Mouse (Mus musculus): ENCODE data around the gene Clspn. TPM values are rescaled to one million over a fixed set of nuclear protein-coding genes. Genes with fewer than 3 reads are reported as not detected.

The Clspn gene
- polyA plus RNA-seq, 1 experiment from 2014 or later: 8.1 TPM

GRCm38 (mm10) chr4:126577920-126578319 is 21.2 kb downstream of the Clspn start:
- WGBS: 94% methylated on average over 3 of the region's 3 CpGs
- no peaks in the 10 kb centered on the region for H3K9me3 ChIP-seq (ENCODE audit: control insufficient read depth, low read length)
- no peak overlapping the region for H3K27ac ChIP-seq (replicated peaks; ENCODE audit: low read depth, low read length)
- DNase-seq: no peak
- H3K4me1 ChIP-seq (ENCODE audit: control insufficient read depth, insufficient read depth, low read length): no peaks in the 10 kb centered on the region
- no peak overlapping the region for H3K4me2 ChIP-seq (ENCODE audit: low read length)
- no peaks in the 10 kb centered on the region for H3K27me3 ChIP-seq (ENCODE audit: control insufficient read depth, insufficient read depth, low read length)
- peaks cover 32% of the 10 kb centered on the region for H3K36me3 ChIP-seq (ENCODE audit: control insufficient read depth, insufficient read depth, low read length)
- H3K4me3 ChIP-seq (replicated peaks; ENCODE audit: low read depth, low read length): no peak overlapping the region
- no peak overlapping the region for H3K9ac ChIP-seq (replicated peaks; ENCODE audit: low read length)
- no peak for ATAC-seq (ENCODE audit: low FRiP score, low TSS enrichment)

- Histone ChIP-seq H3K9ac (replicated peaks; ENCODE audit: low read length) (no peak overlapping the region), H3K4me3 (replicated peaks; ENCODE audit: low read depth, low read length) (no peak overlapping the region), H3K4me1 (ENCODE audit: control insufficient read depth, insufficient read depth, low read length) (no peaks in the 10 kb centered on the region), H3K36me3 (ENCODE audit: control insufficient read depth, insufficient read depth, low read length) (peaks cover 29% of the 10 kb centered on the region), H3K9me3 (ENCODE audit: control insufficient read depth, low read length) (no peaks in the 10 kb centered on the region), H3K4me2 (ENCODE audit: low read length) (no peak overlapping the region), H3K27me3 (ENCODE audit: control insufficient read depth, insufficient read depth, low read length) (no peaks in the 10 kb centered on the region), H3K27ac (replicated peaks; ENCODE audit: low read depth, low read length) (no peak overlapping the region)
- DNase-seq: no peak
- 93% methylated on average over 2 of the region's 2 CpGs for WGBS
- no peak for ATAC-seq (ENCODE audit: low FRiP score, low TSS enrichment)
These were observed 22.3 kb downstream of the Clspn start for GRCm38 (mm10) chr4:126579077-126579476.

DNA sequence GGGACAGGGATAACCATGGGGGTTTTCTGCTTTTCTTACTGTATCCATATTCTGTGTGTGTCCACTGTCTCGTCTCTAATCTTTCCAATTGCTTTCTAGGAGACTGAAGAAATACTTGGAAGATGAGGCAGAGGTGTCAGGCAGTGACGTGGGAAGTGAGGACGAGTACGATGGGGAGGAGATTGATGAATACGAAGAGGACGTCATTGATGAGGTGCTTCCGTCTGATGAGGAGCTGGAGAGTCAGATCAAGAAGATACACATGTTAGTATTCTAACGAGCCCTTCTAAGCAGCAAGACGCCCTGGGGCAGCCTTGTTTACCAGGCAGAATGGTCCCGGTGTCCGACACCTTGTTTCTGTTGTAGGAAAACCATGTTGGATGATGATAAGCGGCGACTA is 29.0 kb downstream of the Clspn start:
- ATAC-seq (ENCODE audit: low FRiP score, low TSS enrichment): no peak
- WGBS: 94% methylated on average over 13 of the region's 13 CpGs
- Histone ChIP-seq H3K36me3 (ENCODE audit: control insufficient read depth, insufficient read depth, low read length) (peaks cover 3% of the 10 kb centered on the region; the same call in 1 of the 2 replicates), H3K27ac (replicated peaks; ENCODE audit: low read depth, low read length) (no peak overlapping the region), H3K4me3 (replicated peaks; ENCODE audit: low read depth, low read length) (no peak overlapping the region), H3K4me1 (ENCODE audit: control insufficient read depth, insufficient read depth, low read length) (no peaks in the 10 kb centered on the region), H3K4me2 (ENCODE audit: low read length) (no peak overlapping the region), H3K9ac (replicated peaks; ENCODE audit: low read length) (no peak overlapping the region), H3K27me3 (ENCODE audit: control insufficient read depth, insufficient read depth, low read length) (no peaks in the 10 kb centered on the region), H3K9me3 (ENCODE audit: control insufficient read depth, low read length) (no peaks in the 10 kb centered on the region)
- no peak for DNase-seq

DNA sequence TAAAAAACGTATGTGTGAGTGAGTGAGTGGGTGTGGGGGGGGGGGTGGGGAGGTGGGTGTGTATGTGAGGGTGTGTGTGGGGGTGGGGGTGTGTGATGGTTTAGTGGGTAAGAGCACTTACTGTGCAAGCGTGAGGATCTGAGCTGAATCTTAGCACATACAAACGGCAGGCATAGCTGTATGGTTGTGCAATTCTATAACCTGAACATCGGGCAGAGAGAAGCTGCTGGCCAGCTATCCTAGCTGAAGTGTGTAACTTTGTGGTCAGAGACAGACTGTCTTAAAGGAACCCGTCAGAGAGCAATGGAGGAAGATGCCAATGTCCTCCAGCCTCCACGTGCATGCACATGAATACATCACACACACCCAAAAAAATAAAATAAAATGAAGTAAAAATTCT is 35.3 kb downstream of the Clspn start:
- DNase-seq (no peak), ATAC-seq (ENCODE audit: low FRiP score, low TSS enrichment) (no peak)
- WGBS: 91% methylated on average over 6 of the region's 6 CpGs
- H3K9me3 ChIP-seq (ENCODE audit: control insufficient read depth, low read length): no peaks in the 10 kb centered on the region
- no peaks in the 10 kb centered on the region for H3K4me1 ChIP-seq (ENCODE audit: control insufficient read depth, insufficient read depth, low read length)
- H3K36me3 ChIP-seq (ENCODE audit: control insufficient read depth, insufficient read depth, low read length): peaks cover 17% of the 10 kb centered on the region; the same call in 1 of the 2 replicates
- no peak overlapping the region for H3K4me3 ChIP-seq (replicated peaks; ENCODE audit: low read depth, low read length)
- no peak overlapping the region for H3K27ac ChIP-seq (replicated peaks; ENCODE audit: low read depth, low read length)
- no peak overlapping the region for H3K4me2 ChIP-seq (ENCODE audit: low read length)
- H3K27me3 ChIP-seq (ENCODE audit: control insufficient read depth, insufficient read depth, low read length): no peaks in the 10 kb centered on the region
- no peak overlapping the region for H3K9ac ChIP-seq (replicated peaks; ENCODE audit: low read length)

DNA sequence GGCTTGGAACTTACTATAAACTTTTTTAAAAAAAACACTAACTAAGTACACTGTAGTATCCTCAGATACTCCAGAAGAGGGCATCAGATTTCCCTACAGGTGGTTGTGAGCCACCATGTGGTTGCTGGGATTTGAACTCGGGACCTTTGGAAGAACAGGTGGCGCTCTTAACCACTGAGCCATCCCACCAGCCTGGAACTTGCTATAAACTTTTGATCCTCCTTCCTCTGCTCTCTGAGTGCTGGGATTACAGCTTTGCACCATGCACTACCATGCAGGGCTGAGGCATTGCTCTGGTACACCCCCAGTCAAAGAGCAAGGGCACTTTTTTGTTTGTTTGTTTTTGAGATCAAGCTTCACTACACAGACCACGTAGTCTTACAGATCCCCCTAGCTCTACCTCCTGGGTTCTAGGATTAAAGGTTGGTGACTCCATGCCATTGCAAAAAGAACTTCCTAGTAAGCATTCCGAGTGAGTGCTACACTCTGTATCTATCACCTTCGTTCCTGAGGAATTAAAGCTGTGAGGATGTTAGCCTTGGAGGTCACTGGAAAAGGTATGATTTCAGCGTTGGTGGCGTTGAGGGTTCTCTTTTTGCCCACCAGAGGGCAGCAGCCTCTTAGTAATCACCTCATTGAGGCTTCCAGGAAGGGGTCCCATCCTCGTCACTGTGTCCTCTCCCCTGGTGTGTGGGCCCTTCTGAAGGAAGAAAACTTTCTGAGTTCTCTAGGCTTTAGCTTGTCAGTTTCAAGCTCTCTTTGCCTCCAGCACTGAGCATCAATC is 43.4 kb downstream of the Clspn start:
- Histone ChIP-seq H3K4me2 (ENCODE audit: low read length) (no peak overlapping the region), H3K4me1 (ENCODE audit: control insufficient read depth, insufficient read depth, low read length) (peaks cover 8% of the 10 kb centered on the region), H3K36me3 (ENCODE audit: control insufficient read depth, insufficient read depth, low read length) (no peaks in the 10 kb centered on the region), H3K9ac (replicated peaks; ENCODE audit: low read length) (no peak overlapping the region), H3K4me3 (replicated peaks; ENCODE audit: low read depth, low read length) (no peak overlapping the region), H3K9me3 (ENCODE audit: control insufficient read depth, low read length) (no peaks in the 10 kb centered on the region), H3K27me3 (ENCODE audit: control insufficient read depth, insufficient read depth, low read length) (peaks cover 35% of the 10 kb centered on the region), H3K27ac (replicated peaks; ENCODE audit: low read depth, low read length) (no peak overlapping the region)
- DNase-seq (peak; percentile 92), ATAC-seq (ENCODE audit: low FRiP score, low TSS enrichment) (no peak)
- 33% methylated on average over 8 of the region's 8 CpGs for WGBS

GRCm38 (mm10) chr4:126601597-126602444 is 45.1 kb downstream of the Clspn start:
- Histone ChIP-seq H3K4me1 (ENCODE audit: control insufficient read depth, insufficient read depth, low read length) (peaks cover 8% of the 10 kb centered on the region), H3K27ac (replicated peaks; ENCODE audit: low read depth, low read length) (no peak overlapping the region), H3K9me3 (ENCODE audit: control insufficient read depth, low read length) (no peaks in the 10 kb centered on the region), H3K4me2 (ENCODE audit: low read length) (peak overlapping the region; percentile 39), H3K36me3 (ENCODE audit: control insufficient read depth, insufficient read depth, low read length) (no peaks in the 10 kb centered on the region), H3K27me3 (ENCODE audit: control insufficient read depth, insufficient read depth, low read length) (peaks cover 50% of the 10 kb centered on the region), H3K9ac (replicated peaks; ENCODE audit: low read length) (no peak overlapping the region), H3K4me3 (replicated peaks; ENCODE audit: low read depth, low read length) (no peak overlapping the region)
- ATAC-seq (ENCODE audit: low FRiP score, low TSS enrichment) (peak; percentile 78), DNase-seq (peak; percentile 84)
- 25% methylated on average over 18 of the region's 22 CpGs for WGBS

- no peaks in the 10 kb centered on the region for H3K36me3 ChIP-seq (ENCODE audit: control insufficient read depth, insufficient read depth, low read length)
- no peak overlapping the region for H3K4me3 ChIP-seq (replicated peaks; ENCODE audit: low read depth, low read length)
- peaks cover 8% of the 10 kb centered on the region for H3K4me1 ChIP-seq (ENCODE audit: control insufficient read depth, insufficient read depth, low read length)
- H3K9ac ChIP-seq (replicated peaks; ENCODE audit: low read length): no peak overlapping the region
- no peak overlapping the region for H3K27ac ChIP-seq (replicated peaks; ENCODE audit: low read depth, low read length)
- DNase-seq: no peak
- ATAC-seq (ENCODE audit: low FRiP score, low TSS enrichment): peak; percentile 76; the same call in 1 of the 2 replicates
- 0% methylated on average over 6 of the region's 6 CpGs for WGBS
- H3K9me3 ChIP-seq (ENCODE audit: control insufficient read depth, low read length): no peaks in the 10 kb centered on the region
- H3K27me3 ChIP-seq (ENCODE audit: control insufficient read depth, insufficient read depth, low read length): peaks cover 54% of the 10 kb centered on the region
- peak overlapping the region; percentile 39 for H3K4me2 ChIP-seq (ENCODE audit: low read length)
These were observed 45.7 kb downstream of the Clspn start for GRCm38 (mm10) chr4:126602445-126602762.

DNA sequence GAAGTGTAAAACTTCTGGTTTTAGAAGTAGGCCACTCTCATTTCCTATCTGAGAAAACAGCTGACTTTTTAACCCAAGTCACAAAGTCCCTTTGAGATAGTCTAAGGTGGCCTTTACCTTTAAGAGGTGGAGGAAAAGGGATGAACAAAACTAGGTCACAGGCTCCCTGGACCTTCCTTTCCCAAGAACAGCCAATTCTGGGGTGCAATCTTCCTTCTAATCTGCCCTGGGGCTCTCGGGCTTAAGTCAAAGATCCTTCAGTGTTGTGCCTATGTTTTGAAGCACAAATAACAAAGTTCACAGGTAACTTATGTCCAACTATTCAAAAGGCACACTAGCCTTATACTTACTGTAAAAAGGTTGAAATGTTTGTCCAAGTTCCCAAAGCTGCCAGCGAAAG is 47.4 kb downstream of the Clspn start:
- no peak overlapping the region for H3K4me2 ChIP-seq (ENCODE audit: low read length)
- H3K9me3 ChIP-seq (ENCODE audit: control insufficient read depth, low read length): no peaks in the 10 kb centered on the region
- no peak overlapping the region for H3K4me3 ChIP-seq (replicated peaks; ENCODE audit: low read depth, low read length)
- 87% methylated on average over 2 of the region's 2 CpGs for WGBS
- H3K27ac ChIP-seq (replicated peaks; ENCODE audit: low read depth, low read length): no peak overlapping the region
- H3K4me1 ChIP-seq (ENCODE audit: control insufficient read depth, insufficient read depth, low read length): peaks cover 8% of the 10 kb centered on the region
- ATAC-seq (ENCODE audit: low FRiP score, low TSS enrichment) (no peak), DNase-seq (no peak)
- H3K9ac ChIP-seq (replicated peaks; ENCODE audit: low read length): no peak overlapping the region
- no peaks in the 10 kb centered on the region for H3K36me3 ChIP-seq (ENCODE audit: control insufficient read depth, insufficient read depth, low read length)
- peaks cover 58% of the 10 kb centered on the region for H3K27me3 ChIP-seq (ENCODE audit: control insufficient read depth, insufficient read depth, low read length)
